Mouse (Mus musculus): ENCODE measurements at regions not wholly inside any gene's neighbourhood (a gene's known extent, or its start where the extent isn't known, plus 50 kb on each side); places are given as distances from the start of the nearest gene placed in this dataset.

- Histone ChIP-seq H3K36me3 (ENCODE audit: control insufficient read depth, insufficient read depth, low read length) (no peaks in the 10 kb centered on the region), H3K9me3 (ENCODE audit: control insufficient read depth, low read length) (no peaks in the 10 kb centered on the region), H3K4me1 (replicated peaks; ENCODE audit: control insufficient read depth, insufficient read depth) (peaks cover 10% of the 10 kb centered on the region; the same call in 1 of the 2 replicates), H3K4me3 (ENCODE audit: low read depth, low read length) (no peak overlapping the region), H3K9ac (ENCODE audit: low read length) (no peak overlapping the region), H3K4me2 (replicated peaks; ENCODE audit: low read depth) (no peak overlapping the region), H3K27ac (replicated peaks) (no peak overlapping the region), H3K27me3 (ENCODE audit: control insufficient read depth, insufficient read depth, low read length) (no peaks in the 10 kb centered on the region)
- 90% methylated on average over 4 of the region's 4 CpGs for WGBS
- no peak for TF ChIP-seq CTCF (IDR thresholded peaks at IDR 0.05; ENCODE audit: low read depth)
- TF ChIP-seq EP300 (optimal IDR thresholded peaks at IDR 0.05): no peak
- DNase-seq (ENCODE audit: low spot score): no peak
- no peak for ATAC-seq (ENCODE audit: low FRiP score, low TSS enrichment)
Measured at GRCm38 (mm10) chr1:133981185-133981584, 55.9 kb upstream of the Fmod start.

- DNase-seq (ENCODE audit: low spot score) (peak; percentile 70), ATAC-seq (ENCODE audit: low FRiP score, low TSS enrichment) (peak; percentile 88)
- 33% methylated on average over 11 of the region's 11 CpGs for WGBS
- Histone ChIP-seq H3K27me3 (ENCODE audit: control insufficient read depth, insufficient read depth, low read length) (no peaks in the 10 kb centered on the region), H3K4me3 (ENCODE audit: low read depth, low read length) (no peak overlapping the region), H3K9ac (ENCODE audit: low read length) (no peak overlapping the region), H3K9me3 (ENCODE audit: control insufficient read depth, low read length) (no peaks in the 10 kb centered on the region), H3K4me1 (replicated peaks; ENCODE audit: control insufficient read depth, insufficient read depth) (peaks cover 10% of the 10 kb centered on the region; the same call in 1 of the 2 replicates), H3K4me2 (replicated peaks; ENCODE audit: low read depth) (no peak overlapping the region), H3K36me3 (ENCODE audit: control insufficient read depth, insufficient read depth, low read length) (no peaks in the 10 kb centered on the region), H3K27ac (replicated peaks) (0 out of 2 replicates have a peak overlapping the region, but pooled peaks have one; percentile 20)
- TF ChIP-seq EP300 (optimal IDR thresholded peaks at IDR 0.05) (no peak), CTCF (IDR thresholded peaks at IDR 0.05; ENCODE audit: low read depth) (no peak)
Measured at GRCm38 (mm10) chr1:133978271-133978988, 57.2 kb upstream of the Prelp start.

- H3K4me3 ChIP-seq (ENCODE audit: low read depth, low read length): no peak overlapping the region
- no peaks in the 10 kb centered on the region for H3K27me3 ChIP-seq (ENCODE audit: control insufficient read depth, insufficient read depth, low read length)
- ATAC-seq (ENCODE audit: low FRiP score, low TSS enrichment) (no peak), DNase-seq (ENCODE audit: low spot score) (peak; percentile 12)
- peaks cover 10% of the 10 kb centered on the region; the same call in 1 of the 2 replicates for H3K4me1 ChIP-seq (replicated peaks; ENCODE audit: control insufficient read depth, insufficient read depth)
- no peak overlapping the region for H3K4me2 ChIP-seq (replicated peaks; ENCODE audit: low read depth)
- H3K9me3 ChIP-seq (ENCODE audit: control insufficient read depth, low read length): no peaks in the 10 kb centered on the region
- H3K9ac ChIP-seq (ENCODE audit: low read length): no peak overlapping the region
- no peak overlapping the region for H3K27ac ChIP-seq (replicated peaks)
- 55% methylated on average over 7 of the region's 7 CpGs for WGBS
- TF ChIP-seq CTCF (IDR thresholded peaks at IDR 0.05; ENCODE audit: low read depth) (no peak), EP300 (optimal IDR thresholded peaks at IDR 0.05) (no peak)
- no peaks in the 10 kb centered on the region for H3K36me3 ChIP-seq (ENCODE audit: control insufficient read depth, insufficient read depth, low read length)
Measured at GRCm38 (mm10) chr1:133977260-133977659, 56.0 kb upstream of the Prelp start.

- 44% methylated on average over 2 of the region's 2 CpGs for WGBS
- Histone ChIP-seq H3K27me3 (ENCODE audit: control insufficient read depth, insufficient read depth, low read length) (no peaks in the 10 kb centered on the region), H3K4me1 (replicated peaks; ENCODE audit: control insufficient read depth, insufficient read depth) (peaks cover 8% of the 10 kb centered on the region), H3K9me3 (ENCODE audit: control insufficient read depth, low read length) (no peaks in the 10 kb centered on the region), H3K9ac (ENCODE audit: low read length) (no peak overlapping the region), H3K36me3 (ENCODE audit: control insufficient read depth, insufficient read depth, low read length) (no peaks in the 10 kb centered on the region), H3K27ac (replicated peaks) (no peak overlapping the region), H3K4me2 (replicated peaks; ENCODE audit: low read depth) (no peak overlapping the region), H3K4me3 (ENCODE audit: low read depth, low read length) (no peak overlapping the region)
- no peak for DNase-seq (ENCODE audit: low spot score)
- no peak for ATAC-seq (ENCODE audit: low FRiP score, low TSS enrichment)
- TF ChIP-seq CTCF (IDR thresholded peaks at IDR 0.05; ENCODE audit: low read depth) (no peak), EP300 (optimal IDR thresholded peaks at IDR 0.05) (no peak)
Measured at GRCm38 (mm10) chr1:133973801-133974200, 52.6 kb upstream of the Prelp start.

GRCm38 (mm10) chr1:133971290-133971689 lies 50.1 kb upstream of the Prelp start:
- Histone ChIP-seq H3K27me3 (ENCODE audit: control insufficient read depth, insufficient read depth, low read length) (no peaks in the 10 kb centered on the region), H3K9ac (ENCODE audit: low read length) (no peak overlapping the region), H3K4me3 (ENCODE audit: low read depth, low read length) (no peak overlapping the region), H3K36me3 (ENCODE audit: control insufficient read depth, insufficient read depth, low read length) (no peaks in the 10 kb centered on the region), H3K4me1 (replicated peaks; ENCODE audit: control insufficient read depth, insufficient read depth) (peaks cover 10% of the 10 kb centered on the region), H3K4me2 (replicated peaks; ENCODE audit: low read depth) (no peak overlapping the region), H3K27ac (replicated peaks) (no peak overlapping the region), H3K9me3 (ENCODE audit: control insufficient read depth, low read length) (no peaks in the 10 kb centered on the region)
- DNase-seq (ENCODE audit: low spot score): no peak
- TF ChIP-seq EP300 (optimal IDR thresholded peaks at IDR 0.05) (no peak), CTCF (IDR thresholded peaks at IDR 0.05; ENCODE audit: low read depth) (no peak)
- no peak for ATAC-seq (ENCODE audit: low FRiP score, low TSS enrichment)
- WGBS: 39% methylated on average over 3 of the region's 3 CpGs

All from stomach, postnatal 0 days (tissue).